Mouse (Mus musculus): ENCODE results near the gene Dnajc5g. TPM values are rescaled to one million over a fixed set of nuclear protein-coding genes. Genes with fewer than 3 reads are reported as not detected.

Gene Dnajc5g
- total RNA-seq, 2 experiments from 2014 or later: not detected

- ATAC-seq (replicated peaks; ENCODE audit: low FRiP score, poor library complexity, severe bottlenecking): no peak
These were observed 10.2 kb upstream of the Dnajc5g start for GRCm38 (mm10) chr5:31095711-31096480.

- ATAC-seq (replicated peaks; ENCODE audit: low FRiP score, poor library complexity, severe bottlenecking): no peak
These were observed 2.0 kb downstream of the Dnajc5g start, which contains the start of gene Slc30a3 for GRCm38 (mm10) chr5:31108000-31108490. TSS of gene Slc30a3 (minus strand) at chr5:31108237.

GRCm38 (mm10) chr5:31110781-31111180 is 4.7 kb downstream of the Dnajc5g start:
- no peak for ATAC-seq (replicated peaks; ENCODE audit: low FRiP score, poor library complexity, severe bottlenecking)

- no peak for ATAC-seq (replicated peaks; ENCODE audit: low FRiP score, poor library complexity, severe bottlenecking)
These were observed 10.3 kb downstream of the Dnajc5g start, which contains the start of gene Trim54 for GRCm38 (mm10) chr5:31116354-31116753. TSS of gene Trim54 (plus strand) at chr5:31116712.

- no peak for ATAC-seq (replicated peaks; ENCODE audit: low FRiP score, poor library complexity, severe bottlenecking)
These were observed 10.8 kb downstream of the Dnajc5g start for GRCm38 (mm10) chr5:31116912-31117311.

GRCm38 (mm10) chr5:31121111-31121510 is 15.0 kb downstream of the Dnajc5g start:
- ATAC-seq (replicated peaks; ENCODE audit: low FRiP score, poor library complexity, severe bottlenecking): no peak

- ATAC-seq (replicated peaks; ENCODE audit: low FRiP score, poor library complexity, severe bottlenecking): no peak
These were observed 17.4 kb downstream of the Dnajc5g start for GRCm38 (mm10) chr5:31123481-31123880.

GRCm38 (mm10) chr5:31126050-31126449 is 20.0 kb downstream of the Dnajc5g start:
- ATAC-seq (replicated peaks; ENCODE audit: low FRiP score, poor library complexity, severe bottlenecking): no peak

GRCm38 (mm10) chr5:31136730-31137424 is 30.8 kb downstream of the Dnajc5g start:
- ATAC-seq (replicated peaks; ENCODE audit: low FRiP score, poor library complexity, severe bottlenecking): no peak

GRCm38 (mm10) chr5:31137658-31138057 is 31.6 kb downstream of the Dnajc5g start:
- ATAC-seq (replicated peaks; ENCODE audit: low FRiP score, poor library complexity, severe bottlenecking): no peak

- no peak for ATAC-seq (replicated peaks; ENCODE audit: low FRiP score, poor library complexity, severe bottlenecking)
These were observed 32.3 kb downstream of the Dnajc5g start, which contains the start of gene Ucn for GRCm38 (mm10) chr5:31138241-31138967. TSS of gene Ucn (minus strand) at chr5:31138829.

GRCm38 (mm10) chr5:31138968-31139425 is 32.9 kb downstream of the Dnajc5g start:
- ATAC-seq (replicated peaks; ENCODE audit: low FRiP score, poor library complexity, severe bottlenecking): no peak

GRCm38 (mm10) chr5:31149781-31150180 is 43.7 kb downstream of the Dnajc5g start:
- no peak for ATAC-seq (replicated peaks; ENCODE audit: low FRiP score, poor library complexity, severe bottlenecking)

- no peak for ATAC-seq (replicated peaks; ENCODE audit: low FRiP score, poor library complexity, severe bottlenecking)
These were observed 45.7 kb downstream of the Dnajc5g start for GRCm38 (mm10) chr5:31151746-31152145.

GRCm38 (mm10) chr5:31153516-31154151 is 47.5 kb downstream of the Dnajc5g start:
- peak; percentile 10; the same call in 1 of the 2 replicates for ATAC-seq (replicated peaks; ENCODE audit: low FRiP score, poor library complexity, severe bottlenecking)

GRCm38 (mm10) chr5:31154152-31154553 is 48.1 kb downstream of the Dnajc5g start, which contains the start of gene Mpv17:
TSS of gene Mpv17 (minus strand) at chr5:31154251.
- ATAC-seq (replicated peaks; ENCODE audit: low FRiP score, poor library complexity, severe bottlenecking): peak; percentile 98
